Mouse (Mus musculus) kidney, embryonic 14.5 days (tissue): ENCODE data around the gene Enox1. TPM values are rescaled to one million over a fixed set of nuclear protein-coding genes. Genes with fewer than 3 reads are reported as not detected.

Experiments used
- ATAC-seq: fragments of 200-750 bp; cut with Nextera tagmentation; 2 replicates; pipeline ENCODE4 v1.8.0; 2017; ENCODE audit warnings: moderate number of reproducible peaks, mild to moderate bottlenecking, moderate TSS enrichment, moderate library complexity; ENCODE audit not compliant: low FRiP score, low TSS enrichment
- H3K27ac ChIP-seq: fragments of 300-500 bp; sonication (generic); 2 replicates; pipeline ENCODE4 v1.5.1; 2014; ENCODE audit warnings: low read depth, mild to moderate bottlenecking, low read length, moderate library complexity, mixed read lengths
- H3K27me3 ChIP-seq: fragments of 300-500 bp; sonication (generic); 2 replicates; pipeline ENCODE4 v1.6.1; 2014; ENCODE audit warnings: mild to moderate bottlenecking, low read length; ENCODE audit not compliant: control insufficient read depth, insufficient read depth
- H3K36me3 ChIP-seq: fragments of 300-500 bp; sonication (generic); 2 replicates; pipeline ENCODE4 v1.6.1; 2014; ENCODE audit warnings: low read length, mixed read lengths; ENCODE audit not compliant: control insufficient read depth, insufficient read depth
- H3K4me1 ChIP-seq: fragments of 300-500 bp; sonication (generic); 2 replicates; pipeline ENCODE4 v1.6.1; 2014; ENCODE audit warnings: low read length, mixed read lengths; ENCODE audit not compliant: control insufficient read depth, insufficient read depth
- H3K4me2 ChIP-seq: fragments of 300-500 bp; sonication (generic); replicated peaks from 2 replicates; pipeline ENCODE4 v1.6.1; 2014; ENCODE audit warnings: low read depth, mild to moderate bottlenecking, low read length
- H3K4me3 ChIP-seq: fragments of 300-500 bp; sonication (generic); 2 replicates; pipeline ENCODE4 v1.5.1; 2014; ENCODE audit warnings: mild to moderate bottlenecking, low read length
- H3K9ac ChIP-seq: fragments of 300-500 bp; sonication (generic); 2 replicates; pipeline ENCODE4 v1.6.1; 2014; ENCODE audit warnings: low read depth, mild to moderate bottlenecking, low read length, moderate library complexity
- H3K9me3 ChIP-seq: fragments of 300-500 bp; sonication (generic); 2 replicates; pipeline ENCODE4 v1.6.1; 2016; ENCODE audit warnings: low read length; ENCODE audit not compliant: control insufficient read depth
- WGBS: fragments of 180-500 bp; shearing (Covaris S2); extraction: QIAGEN DNeasy Blood & Tissue Kit; methylation state at CpG from one replicate; pipeline ENCODE4 v1.1.7; 2014; 5-methylcytosine and 5-hydroxymethylcytosine counted together
- polyA plus RNA-seq: library from polyadenylated mRNA; unstranded; fragments of >200 nt; fragmentation: Nextera tagmentation; extraction: Ambion mirVana; gene quantifications from 2 replicates; pipeline ENCODE4 v1.2.1, GENCODE M21; 2014

The Enox1 gene
- polyA plus RNA-seq, 1 experiment from 2014 or later = 7.0 TPM

- no peaks in the 10 kb centered on the region for H3K4me1 ChIP-seq
- H3K9me3 ChIP-seq = no peaks in the 10 kb centered on the region
- no peak overlapping the region for H3K9ac ChIP-seq
- no peak for ATAC-seq
- H3K27ac ChIP-seq = no peak overlapping the region
- no peaks in the 10 kb centered on the region for H3K36me3 ChIP-seq
- no peak overlapping the region for H3K4me3 ChIP-seq
- no peaks in the 10 kb centered on the region for H3K27me3 ChIP-seq
- 96% methylated on average over 2 of the region's 2 CpGs for WGBS
- no peak overlapping the region for H3K4me2 ChIP-seq
Observed at GRCm38 (mm10) chr14:77256943-77257342, 100.4 kb downstream of the Enox1 start.

- Histone ChIP-seq H3K4me3 (no peak overlapping the region), H3K4me2 (no peak overlapping the region), H3K27me3 (no peaks in the 10 kb centered on the region), H3K4me1 (no peaks in the 10 kb centered on the region), H3K9ac (no peak overlapping the region), H3K36me3 (no peaks in the 10 kb centered on the region), H3K9me3 (no peaks in the 10 kb centered on the region), H3K27ac (no peak overlapping the region)
- 89% methylated on average over 1 of the region's 1 CpGs for WGBS
- no peak for ATAC-seq
Observed at GRCm38 (mm10) chr14:77257461-77257860, 100.9 kb downstream of the Enox1 start.

GRCm38 (mm10) chr14:77258186-77258585, 101.6 kb downstream of the Enox1 start:
- Histone ChIP-seq H3K4me1 (no peaks in the 10 kb centered on the region), H3K9me3 (no peaks in the 10 kb centered on the region), H3K27me3 (no peaks in the 10 kb centered on the region), H3K36me3 (no peaks in the 10 kb centered on the region), H3K9ac (no peak overlapping the region), H3K27ac (no peak overlapping the region), H3K4me3 (no peak overlapping the region), H3K4me2 (no peak overlapping the region)
- no peak for ATAC-seq
- 59% methylated on average over 4 of the region's 4 CpGs for WGBS

GRCm38 (mm10) chr14:77259686-77260085, 103.1 kb downstream of the Enox1 start:
- no peaks in the 10 kb centered on the region for H3K36me3 ChIP-seq
- H3K4me3 ChIP-seq = no peak overlapping the region
- no peaks in the 10 kb centered on the region for H3K27me3 ChIP-seq
- no peaks in the 10 kb centered on the region for H3K4me1 ChIP-seq
- no peaks in the 10 kb centered on the region for H3K9me3 ChIP-seq
- H3K27ac ChIP-seq = no peak overlapping the region
- no peak overlapping the region for H3K9ac ChIP-seq
- WGBS = 77% methylated on average over 5 of the region's 5 CpGs
- H3K4me2 ChIP-seq = no peak overlapping the region
- no peak for ATAC-seq

GRCm38 (mm10) chr14:77260107-77260506, 103.5 kb downstream of the Enox1 start:
- H3K27ac ChIP-seq = no peak overlapping the region

GRCm38 (mm10) chr14:77266805-77267771, 110.5 kb downstream of the Enox1 start:
- no peak for ATAC-seq
- H3K4me2 ChIP-seq = no peak overlapping the region
- H3K4me1 ChIP-seq = no peaks in the 10 kb centered on the region
- no peaks in the 10 kb centered on the region for H3K36me3 ChIP-seq
- no peaks in the 10 kb centered on the region for H3K9me3 ChIP-seq
- WGBS = 60% methylated on average over 17 of the region's 17 CpGs
- no peak overlapping the region for H3K27ac ChIP-seq
- no peaks in the 10 kb centered on the region for H3K27me3 ChIP-seq
- no peak overlapping the region for H3K4me3 ChIP-seq
- no peak overlapping the region for H3K9ac ChIP-seq

More at GRCm38 (mm10) chr14:77260107-77260506, 103.5 kb downstream of the Enox1 start:
- no peak for ATAC-seq
- Histone ChIP-seq H3K27me3 (no peaks in the 10 kb centered on the region), H3K9me3 (no peaks in the 10 kb centered on the region), H3K4me2 (no peak overlapping the region), H3K9ac (no peak overlapping the region), H3K4me1 (no peaks in the 10 kb centered on the region), H3K4me3 (no peak overlapping the region), H3K36me3 (no peaks in the 10 kb centered on the region)
- WGBS = 40% methylated on average over 4 of the region's 4 CpGs

- Histone ChIP-seq H3K27ac (no peak overlapping the region), H3K36me3 (no peaks in the 10 kb centered on the region), H3K4me2 (no peak overlapping the region), H3K27me3 (no peaks in the 10 kb centered on the region), H3K9ac (peak overlapping the region; percentile 12; the same call in 1 of the 2 replicates), H3K4me1 (0 out of 2 replicates have a peak, but pooled peaks cover 4% of the 10 kb centered on the region), H3K4me3 (no peak overlapping the region), H3K9me3 (no peaks in the 10 kb centered on the region)
- WGBS = 54% methylated on average over 12 of the region's 12 CpGs
- ATAC-seq = no peak
Observed at GRCm38 (mm10) chr14:77272248-77272930, 115.8 kb downstream of the Enox1 start.

- 44% methylated on average over 12 of the region's 13 CpGs for WGBS
- Histone ChIP-seq H3K9me3 (no peaks in the 10 kb centered on the region), H3K4me3 (no peak overlapping the region), H3K27ac (no peak overlapping the region), H3K4me2 (no peak overlapping the region), H3K4me1 (0 out of 2 replicates have a peak, but pooled peaks cover 4% of the 10 kb centered on the region), H3K9ac (no peak overlapping the region), H3K36me3 (no peaks in the 10 kb centered on the region), H3K27me3 (no peaks in the 10 kb centered on the region)
- no peak for ATAC-seq
Observed at GRCm38 (mm10) chr14:77272931-77273446, 116.4 kb downstream of the Enox1 start.
